Mouse (Mus musculus) kidney, postnatal 25 days (tissue): ENCODE data around the gene Tango2.
"Not testable (repeated sequence)": the region's sequence is repeated elsewhere in the genome, so short reads cannot be mapped to it uniquely, and the experiment has no call there.

Experiments
- DNase-seq, 2 experiments: peaks; one replicate each; pipeline ENCODE4 v3.0.0; 2021; ENCODE audit warnings: mixed read lengths in 2 of 2

The Tango2 gene

DNA sequence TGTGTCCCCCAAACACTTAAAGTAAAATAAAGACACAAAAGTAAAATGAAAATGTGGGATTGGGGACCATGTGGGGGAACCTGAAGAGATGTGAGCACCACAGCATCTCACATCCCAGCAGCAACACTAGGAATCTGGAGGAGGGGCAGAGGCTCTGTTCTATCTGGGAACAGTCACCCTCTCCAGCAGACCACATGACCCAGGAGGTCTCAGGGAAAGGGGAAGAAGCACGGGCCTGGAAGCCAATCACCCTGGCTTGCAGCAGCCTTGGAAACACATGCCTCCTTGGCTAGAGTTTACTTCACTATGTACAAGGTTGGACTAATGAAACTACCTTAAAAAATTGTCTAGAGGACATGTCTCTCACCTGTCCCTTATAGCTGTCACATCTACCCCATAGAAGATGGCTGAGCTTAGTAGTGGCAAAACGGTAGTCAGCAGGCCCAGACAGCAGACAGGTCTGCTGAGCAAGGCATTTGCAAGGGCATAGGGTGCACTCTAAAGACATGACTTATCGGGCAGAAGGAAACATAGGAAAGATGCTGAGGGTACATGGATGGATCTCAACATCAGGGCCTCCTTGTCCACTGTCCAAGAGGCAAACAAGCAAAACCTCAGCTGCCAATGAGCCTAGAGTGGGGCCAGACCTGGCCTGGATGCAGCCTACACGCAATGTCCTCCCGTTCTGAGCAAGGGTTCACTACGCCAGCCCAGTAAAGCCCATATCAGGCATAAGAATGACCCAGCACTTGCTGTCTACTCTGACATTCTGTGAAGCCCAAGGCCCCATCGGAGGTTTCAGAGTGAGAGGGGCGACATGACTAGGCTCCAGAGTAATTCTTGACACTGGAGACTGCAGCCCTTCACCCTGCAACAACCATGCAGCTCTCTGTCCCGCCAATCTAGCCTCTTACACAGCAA, 5.0 kb downstream of the Tango2 start:
- peak in 1 of 2 experiments; percentile 43 for DNase-seq

- peak in 1 of 2 experiments; percentile 17 for DNase-seq
Observed at GRCm38 (mm10) chr16:18342076-18342475, 5.8 kb downstream of the Tango2 start.

- DNase-seq: peak; percentile 19 to 52
Observed at GRCm38 (mm10) chr16:18341605-18342004, 6.3 kb downstream of the Tango2 start.

DNA sequence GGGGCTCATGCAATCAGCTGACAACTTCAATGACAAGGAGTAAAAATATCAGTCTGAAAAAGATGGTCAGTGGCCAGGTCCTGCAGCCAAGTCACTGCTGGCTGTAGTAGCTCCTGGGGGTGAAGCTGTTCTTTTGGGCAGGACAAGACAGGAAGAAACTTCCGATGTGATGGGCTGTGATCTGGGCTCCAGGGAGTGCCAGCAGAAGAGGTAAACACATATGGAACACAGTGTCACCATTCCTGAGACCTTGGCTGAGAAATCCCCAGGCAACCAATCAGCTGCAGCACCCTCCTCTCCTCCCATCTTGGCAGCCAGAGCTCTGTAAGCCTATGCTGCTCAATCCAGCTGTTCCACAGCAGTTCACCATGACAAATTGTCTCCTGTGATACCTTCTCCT, 8.0 kb downstream of the Tango2 start:
- DNase-seq: no peak

- DNase-seq: no peak
Observed at GRCm38 (mm10) chr16:18337261-18337660, 10.6 kb downstream of the Tango2 start.

GRCm38 (mm10) chr16:18335981-18336380, 11.9 kb downstream of the Tango2 start:
- no peak for DNase-seq

DNA sequence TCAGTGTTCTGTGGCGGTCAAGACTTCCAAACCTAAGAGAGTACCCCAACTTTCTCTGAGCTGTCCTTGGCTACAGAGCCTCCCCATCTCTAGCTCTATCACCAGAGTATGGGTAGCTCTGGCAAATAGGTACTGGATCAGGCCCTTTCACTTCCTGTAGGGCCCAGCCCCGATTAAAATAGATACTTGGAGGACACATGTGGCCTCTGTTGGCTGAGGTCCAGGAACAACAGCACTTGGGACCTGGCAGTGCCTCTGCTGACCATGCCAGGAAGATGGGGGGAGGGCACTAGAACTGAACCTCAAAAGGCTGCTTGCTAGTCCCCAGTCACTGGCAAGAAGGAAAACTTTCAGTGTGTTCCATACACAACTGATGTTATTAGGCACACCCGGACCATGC, 13.9 kb downstream of the Tango2 start:
- DNase-seq: peak; percentile 58 to 70

GRCm38 (mm10) chr16:18328524-18328923, 19.4 kb downstream of the Tango2 start:
- peak in 1 of 2 experiments; percentile 44 for DNase-seq

- no peak for DNase-seq
Observed at GRCm38 (mm10) chr16:18327936-18328335, 20.0 kb downstream of the Tango2 start.

- no peak for DNase-seq
Observed at GRCm38 (mm10) chr16:18325741-18326140, 22.2 kb downstream of the Tango2 start.

GRCm38 (mm10) chr16:18324031-18324430, 23.9 kb downstream of the Tango2 start:
- no peak for DNase-seq

DNA sequence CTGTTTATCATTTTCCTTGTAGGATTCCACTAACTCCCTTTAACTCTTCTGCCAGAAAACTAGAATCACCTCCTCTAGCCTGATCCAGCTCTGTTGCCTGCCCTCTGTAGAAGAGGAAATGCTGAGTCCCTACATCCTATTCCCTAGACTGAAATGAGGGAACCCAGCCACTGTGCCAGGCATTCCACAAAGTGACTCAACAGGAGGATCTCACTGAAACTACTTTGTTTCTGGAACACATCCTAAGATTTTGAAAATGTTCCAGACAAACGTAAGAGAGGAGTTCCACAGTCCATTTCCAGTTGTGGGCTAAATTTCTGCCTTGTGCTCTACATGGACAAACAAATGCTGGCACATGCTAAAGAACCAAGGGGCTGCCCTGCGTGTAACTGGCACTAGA, 24.4 kb downstream of the Tango2 start:
- no peak for DNase-seq

GRCm38 (mm10) chr16:18321443-18321842, 26.5 kb downstream of the Tango2 start:
- no peak for DNase-seq

- no peak for DNase-seq
Observed at GRCm38 (mm10) chr16:18318992-18319391, 28.9 kb downstream of the Tango2 start.

DNA sequence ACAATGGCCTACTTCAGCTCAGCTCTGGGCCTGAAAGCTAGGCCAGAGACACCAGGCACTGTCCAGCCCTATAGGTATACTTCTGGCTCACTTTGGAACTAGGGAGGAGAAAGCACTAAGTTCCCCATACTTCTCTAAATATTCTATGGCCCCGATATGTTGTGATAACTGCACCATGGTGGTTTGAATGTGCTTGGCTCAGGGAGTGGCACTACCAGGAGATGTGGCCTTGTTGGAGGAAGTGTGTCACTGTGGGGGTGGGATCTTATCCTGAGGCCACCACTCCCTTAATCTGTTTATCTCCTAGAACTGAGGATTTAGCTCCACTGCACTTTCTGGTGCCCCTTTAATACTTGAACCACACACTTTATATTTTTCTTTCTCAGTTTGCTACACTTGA, 39.7 kb downstream of the Tango2 start:
- DNase-seq: no peak

- not testable (repeated sequence) for DNase-seq
Observed at GRCm38 (mm10) chr16:18289614-18290013, 58.3 kb downstream of the Tango2 start.

GRCm38 (mm10) chr16:18289067-18289588, 58.8 kb downstream of the Tango2 start, which contains the start of gene Dgcr8:
Gene Dgcr8, minus strand, starts transcription at chr16:18289246.
- peak; percentile 97 to 99 for DNase-seq

DNA sequence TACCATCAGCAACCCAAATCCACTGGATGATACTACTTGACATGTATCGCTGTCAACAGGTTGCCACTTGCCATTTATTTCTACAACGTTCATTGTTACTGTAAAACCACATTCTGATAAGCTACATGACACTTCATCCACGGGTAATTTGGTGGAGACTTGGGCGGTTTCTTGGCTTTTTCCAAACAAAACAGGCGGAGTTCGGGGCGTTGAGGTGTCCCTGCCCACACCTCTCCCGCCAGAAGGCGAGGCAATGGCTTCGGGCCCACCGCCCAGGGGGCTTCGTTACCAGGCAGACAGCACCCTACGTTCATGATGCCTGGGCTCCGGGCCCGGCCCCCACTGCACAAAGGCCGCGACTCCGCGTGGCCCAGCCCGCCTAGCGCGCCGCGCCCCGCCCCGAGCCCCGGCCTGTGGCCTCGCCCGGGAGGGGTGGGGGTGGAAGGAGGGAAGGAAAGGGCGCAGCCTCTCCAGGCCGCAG, 59.3 kb downstream of the Tango2 start:
- DNase-seq: peak in 1 of 2 experiments; percentile 74

GRCm38 (mm10) chr16:18288166-18288565, 59.7 kb downstream of the Tango2 start:
- DNase-seq: no peak

- DNase-seq: no peak
Observed at GRCm38 (mm10) chr16:18275166-18275565, 72.7 kb downstream of the Tango2 start.

DNA sequence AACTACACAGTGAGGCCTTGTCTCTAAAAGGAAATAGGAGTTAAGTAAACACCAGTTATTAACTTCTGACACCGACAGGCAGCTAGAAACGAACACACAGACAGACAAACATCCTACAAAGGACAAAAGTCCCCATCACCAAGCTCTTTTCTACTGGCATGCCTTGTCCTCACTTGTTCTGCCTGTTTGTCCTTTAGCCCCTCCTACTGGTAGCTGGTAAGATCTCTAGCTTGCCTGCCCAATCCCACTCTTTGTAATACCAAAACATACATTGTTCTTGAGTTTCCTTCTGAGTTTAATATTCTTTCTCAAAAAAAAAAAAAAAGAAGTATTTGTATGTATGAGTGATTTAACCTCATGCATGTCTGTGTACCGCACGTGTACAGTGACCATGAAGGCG, 79.7 kb downstream of the Tango2 start:
- no peak for DNase-seq

DNA sequence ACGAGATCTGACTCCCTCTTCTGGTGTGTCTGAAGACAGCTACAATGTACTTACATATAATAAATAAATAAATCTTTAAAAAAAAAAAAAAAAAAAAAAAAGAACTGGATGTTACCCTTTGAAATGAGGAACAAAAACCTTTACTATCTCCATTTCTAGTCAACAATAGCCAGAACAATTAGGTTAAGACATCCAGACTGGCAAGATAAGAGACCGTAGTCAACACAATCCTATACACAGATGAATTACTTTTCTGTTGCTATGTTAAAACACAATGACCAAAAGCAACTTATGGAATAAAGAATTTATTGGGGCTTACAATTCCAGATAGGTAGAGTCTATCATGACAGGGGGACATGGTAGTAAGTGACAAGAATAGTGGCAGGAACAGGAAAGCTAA, 82.9 kb downstream of the Tango2 start:
- DNase-seq: no peak

DNA sequence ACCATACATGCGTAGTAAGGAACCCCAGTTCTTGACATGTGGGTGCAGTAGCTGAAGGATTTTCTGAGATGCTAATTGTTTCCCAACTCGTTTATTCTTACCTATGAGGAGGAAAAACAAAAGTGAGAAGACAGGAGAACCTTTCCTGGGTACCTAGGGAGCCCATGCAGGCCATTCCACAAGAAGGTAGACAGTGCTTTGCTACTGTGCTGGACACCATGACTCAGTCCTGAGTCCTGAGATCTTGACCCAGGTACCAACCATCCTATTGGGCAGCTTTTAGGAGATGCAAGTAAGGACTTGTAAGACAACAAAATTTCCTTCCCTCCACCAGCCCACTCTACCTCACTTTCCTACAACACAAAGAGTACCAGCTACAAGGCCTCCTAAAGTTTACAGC, 89.7 kb downstream of the Tango2 start, which contains the start of gene Gm49776:
TSS of gene Gm49776 (minus strand) at position 101 of the 400 bp plus-strand sequence.
- DNase-seq: no peak

- no peak for DNase-seq
Observed at GRCm38 (mm10) chr16:18253866-18254265, 94.0 kb downstream of the Tango2 start.
